Mouse (Mus musculus) layer of hippocampus, postnatal 36 days (tissue): ENCODE results near the gene Donson. TPM values are rescaled to one million over a fixed set of nuclear protein-coding genes. Genes with fewer than 3 reads are reported as not detected.
"Not testable (repeated sequence)": the region's sequence is repeated elsewhere in the genome, so short reads cannot be mapped to it uniquely, and the experiment has no call there.

Experiments used
- DNase-seq, 2 experiments: peaks; one replicate each; pipeline ENCODE4 v3.0.0; 2022
- total RNA-seq, 2 experiments: library from RNA; stranded (reverse); gene quantifications; 2 replicates each; pipeline ENCODE4 v1.2.3; 2021

Donson gene
- total RNA-seq, 2 experiments from 2014 or later: 22.2 to 27.2 TPM

GRCm38 (mm10) chr16:91688023-91688618, 449 bp downstream of the Donson start:
- DNase-seq: no peak

DNA sequence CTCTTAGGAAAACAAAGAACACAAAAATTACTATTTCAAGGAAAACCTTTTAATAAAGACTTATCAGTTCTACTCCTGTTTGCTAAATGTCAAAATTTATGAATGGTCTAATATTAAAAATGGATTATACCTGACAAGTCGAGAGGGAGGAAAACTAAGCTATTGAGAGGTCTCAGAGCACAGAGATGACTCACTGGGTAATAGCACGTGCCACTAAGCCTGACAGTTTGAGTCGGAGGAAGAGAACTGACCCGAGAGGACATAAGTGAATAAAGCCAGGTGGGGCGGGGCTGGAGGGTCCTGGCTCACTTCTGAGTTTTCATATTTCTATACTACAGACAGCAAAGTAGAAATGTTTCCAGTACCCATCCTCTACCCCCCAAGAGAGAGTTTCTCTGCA, 2.2 kb downstream of the Donson start:
- DNase-seq: no peak

DNA sequence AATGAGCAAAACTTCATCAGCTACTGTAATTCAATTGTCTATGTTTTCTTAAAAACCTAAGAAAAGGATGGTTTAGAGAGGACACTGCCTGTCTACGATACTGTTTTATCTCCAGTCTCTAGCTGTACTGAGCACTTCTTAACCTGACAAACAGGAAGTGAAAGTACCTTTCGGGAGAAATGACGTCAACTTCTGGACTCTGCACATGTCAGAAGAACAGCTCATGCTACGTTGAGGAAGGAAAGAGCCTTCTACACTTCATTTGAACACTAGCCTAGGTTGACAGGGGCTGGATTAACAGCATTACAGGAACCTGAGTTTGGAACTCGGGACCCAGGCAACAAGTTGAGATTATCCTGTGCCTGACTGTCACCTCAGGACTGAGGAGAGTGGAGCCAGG, 3.0 kb downstream of the Donson start:
- DNase-seq: no peak

- no peak for DNase-seq
Observed at GRCm38 (mm10) chr16:91680656-91681055, 7.9 kb downstream of the Donson start.

GRCm38 (mm10) chr16:91678147-91678911, 10.2 kb downstream of the Donson start:
- DNase-seq: no peak

- no peak for DNase-seq
Observed at GRCm38 (mm10) chr16:91674500-91674899, 14.1 kb downstream of the Donson start.

DNA sequence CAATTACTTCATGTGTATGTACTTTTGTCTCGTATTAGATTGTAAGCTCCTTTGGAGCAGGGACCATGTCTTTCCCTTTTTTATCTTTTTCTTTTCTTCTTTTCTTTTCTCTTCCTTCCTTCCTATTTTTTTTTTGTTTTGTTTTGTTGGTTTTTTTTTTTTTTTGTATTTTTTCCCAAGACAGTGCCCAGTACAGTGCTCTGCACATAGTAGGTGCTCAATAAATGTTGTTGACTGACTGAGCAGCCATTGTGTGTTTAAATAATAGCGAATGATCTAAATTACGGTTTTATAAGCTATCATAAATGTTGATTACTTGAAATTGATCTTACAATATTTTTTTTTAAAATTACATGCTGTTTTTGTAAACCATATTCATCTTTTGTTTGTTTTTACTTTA, 24.8 kb downstream of the Donson start:
- DNase-seq: no peak

DNA sequence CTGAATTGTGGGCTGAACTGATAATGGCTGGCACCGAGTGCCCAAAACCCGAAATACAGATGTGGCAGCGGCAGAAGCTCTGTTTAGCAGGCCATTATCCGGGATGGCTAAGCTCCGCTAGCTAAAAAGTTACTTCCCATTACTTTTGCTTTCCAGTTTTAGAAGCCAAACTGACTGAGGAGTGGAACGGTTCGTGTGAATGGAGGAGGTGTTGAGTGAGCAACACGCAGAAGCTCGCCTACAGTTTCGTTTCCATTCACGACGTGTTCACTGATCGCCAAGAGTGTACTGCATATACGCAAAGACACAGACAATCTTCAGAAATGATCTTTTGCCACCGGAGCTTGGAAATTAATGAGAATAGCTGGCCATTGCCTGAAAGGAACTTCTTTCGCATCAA, 26.2 kb downstream of the Donson start:
- no peak for DNase-seq

DNA sequence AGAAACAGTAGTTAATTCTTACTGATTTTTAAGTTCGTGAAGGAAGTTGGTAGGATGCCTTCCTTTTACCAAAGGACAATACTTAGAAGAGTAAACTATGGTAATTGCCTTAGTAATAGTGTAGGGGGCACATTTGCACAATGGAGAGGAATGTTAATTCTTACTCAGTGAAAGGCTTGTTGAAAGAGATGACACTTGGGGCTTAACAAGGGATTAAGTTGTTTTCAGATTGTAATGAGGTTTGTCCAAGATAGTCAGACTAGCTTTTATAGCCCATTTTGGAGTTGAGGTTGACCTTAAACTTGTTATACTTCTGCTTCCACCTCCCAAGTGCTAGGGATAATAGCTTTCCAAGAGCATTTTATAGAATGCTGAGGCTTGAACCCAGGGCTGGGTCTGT, 27.2 kb downstream of the Donson start:
- no peak for DNase-seq

DNA sequence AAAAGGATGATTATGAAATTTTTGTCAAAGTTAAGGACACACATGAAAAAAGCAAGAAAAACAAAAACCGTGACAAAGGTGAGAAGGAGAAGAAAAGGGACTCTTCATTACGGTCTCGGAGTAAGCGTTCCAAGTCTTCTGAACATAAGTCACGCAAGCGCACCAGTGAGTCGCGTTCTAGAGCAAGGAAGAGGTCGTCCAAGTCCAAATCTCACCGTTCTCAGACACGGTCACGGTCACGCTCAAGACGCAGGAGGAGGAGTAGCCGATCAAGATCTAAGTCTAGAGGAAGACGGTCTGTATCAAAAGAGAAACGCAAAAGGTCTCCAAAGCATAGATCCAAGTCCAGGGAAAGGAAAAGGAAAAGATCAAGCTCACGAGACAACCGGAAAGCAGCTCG, 28.8 kb downstream of the Donson start:
- no peak for DNase-seq

- no peak for DNase-seq
Observed at GRCm38 (mm10) chr16:91658471-91658870, 30.1 kb downstream of the Donson start.

GRCm38 (mm10) chr16:91657285-91657684, 31.3 kb downstream of the Donson start:
- no peak for DNase-seq

DNA sequence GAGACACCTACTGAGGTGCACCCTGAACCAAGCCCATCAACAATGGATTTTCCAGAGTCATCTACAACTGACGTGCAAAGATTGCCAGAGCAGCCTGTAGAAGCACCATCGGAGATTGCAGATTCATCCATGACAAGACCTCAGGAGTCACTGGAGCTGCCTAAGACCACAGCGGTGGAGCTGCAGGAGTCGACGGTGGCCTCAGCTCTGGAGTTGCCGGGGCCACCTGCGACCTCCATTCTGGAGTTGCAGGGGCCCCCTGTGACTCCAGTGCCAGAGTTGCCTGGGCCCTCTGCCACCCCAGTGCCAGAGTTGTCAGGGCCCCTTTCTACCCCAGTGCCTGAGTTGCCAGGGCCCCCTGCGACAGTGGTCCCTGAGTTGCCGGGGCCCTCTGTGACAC, 33.3 kb downstream of the Donson start:
- DNase-seq: no peak

- no peak for DNase-seq
Observed at GRCm38 (mm10) chr16:91652191-91652590, 36.4 kb downstream of the Donson start.

DNA sequence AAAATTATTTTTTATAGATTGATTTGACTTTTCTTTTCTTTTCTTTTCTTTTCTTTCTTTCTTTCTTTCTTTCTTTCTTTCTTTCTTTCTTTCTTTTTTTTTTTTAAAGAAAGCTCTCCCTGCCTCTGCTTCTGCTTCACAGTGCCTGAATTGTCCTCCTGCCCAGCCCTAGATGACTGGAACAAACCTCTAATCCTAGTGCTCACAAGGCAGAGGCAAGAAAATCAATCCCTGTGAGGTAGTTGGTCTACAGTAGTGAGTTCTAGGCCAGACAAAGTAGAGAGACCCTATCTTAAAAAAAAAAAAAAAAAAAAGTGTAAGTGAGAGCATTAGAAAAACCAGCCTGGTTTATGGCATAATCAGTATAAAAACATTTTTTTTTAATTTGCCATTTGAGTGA, 38.8 kb downstream of the Donson start:
- DNase-seq: no peak

DNA sequence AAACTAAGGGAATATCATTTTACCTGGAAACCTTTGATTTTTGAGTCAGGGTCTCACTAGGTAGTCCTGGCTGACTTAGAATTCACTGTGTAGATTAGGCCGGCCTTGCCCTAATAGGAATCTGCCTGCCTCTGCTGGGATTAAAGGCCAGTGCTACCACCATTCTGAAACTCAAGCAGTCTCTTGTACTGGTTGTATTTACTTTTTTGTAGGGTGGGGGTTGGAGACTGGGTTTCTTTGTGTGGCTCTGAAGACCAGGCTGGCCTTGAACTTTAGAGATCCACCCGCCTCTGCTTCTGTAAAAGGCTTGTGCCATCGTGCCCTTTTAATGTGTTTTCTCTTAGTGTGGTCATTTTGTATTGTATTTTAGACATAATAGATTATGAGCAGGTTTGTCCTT, 39.3 kb downstream of the Donson start:
- no peak for DNase-seq

- peak; percentile 72 to 76 for DNase-seq
Observed at GRCm38 (mm10) chr16:91648220-91648550, 40.4 kb downstream of the Donson start.

DNA sequence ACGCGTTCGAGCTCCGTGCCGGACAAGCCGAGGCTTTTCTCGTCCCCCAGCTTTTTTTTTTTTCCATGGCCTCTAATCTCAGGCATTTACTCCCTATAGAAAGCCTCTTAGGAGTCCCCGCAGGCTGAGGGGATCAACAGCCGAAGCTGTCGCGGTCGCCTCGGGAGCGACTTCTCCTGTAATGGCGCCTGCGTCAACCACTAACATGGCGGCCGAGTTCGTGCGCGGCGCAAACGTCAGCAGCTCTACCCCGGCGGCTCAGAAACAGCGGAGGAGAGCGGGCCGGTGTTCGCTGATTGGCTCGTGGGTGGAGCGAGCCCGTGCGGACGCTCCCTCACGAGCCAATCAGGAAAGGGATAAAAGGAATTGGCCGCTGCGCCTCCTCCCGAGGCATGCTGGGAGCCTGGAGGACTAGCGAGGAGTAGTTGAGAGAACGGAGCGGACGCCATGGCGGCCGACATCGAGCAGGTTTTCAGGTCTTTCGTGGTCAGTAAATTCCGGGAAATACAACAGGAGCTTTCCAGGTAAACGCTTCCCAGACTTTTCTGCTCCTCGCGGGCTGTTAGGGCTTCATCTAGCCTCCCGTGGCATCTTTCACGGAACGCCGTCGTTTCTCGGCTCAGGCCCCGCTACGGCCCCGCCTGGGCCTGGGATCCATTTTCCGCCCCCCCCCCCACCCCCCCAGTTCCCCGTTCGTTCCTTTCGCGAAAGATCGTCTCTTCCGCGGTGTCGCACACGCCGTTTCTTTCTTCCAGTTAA, 40.9 kb downstream of the Donson start, which contains the start of gene Son:
Gene Son (plus strand): TSS at position 46 of the 759 bp plus-strand sequence.
- peak; percentile 96 to 97 for DNase-seq

- DNase-seq: peak; percentile 93 to 94
Observed at GRCm38 (mm10) chr16:91646681-91647419, 41.7 kb downstream of the Donson start, which contains the start of gene Gart. Gene Gart, minus strand, starts transcription at chr16:91646952.

- DNase-seq: no peak
Observed at GRCm38 (mm10) chr16:91645995-91646602, 42.5 kb downstream of the Donson start.

GRCm38 (mm10) chr16:91645420-91645819, 43.1 kb downstream of the Donson start:
- DNase-seq: not testable (repeated sequence)

DNA sequence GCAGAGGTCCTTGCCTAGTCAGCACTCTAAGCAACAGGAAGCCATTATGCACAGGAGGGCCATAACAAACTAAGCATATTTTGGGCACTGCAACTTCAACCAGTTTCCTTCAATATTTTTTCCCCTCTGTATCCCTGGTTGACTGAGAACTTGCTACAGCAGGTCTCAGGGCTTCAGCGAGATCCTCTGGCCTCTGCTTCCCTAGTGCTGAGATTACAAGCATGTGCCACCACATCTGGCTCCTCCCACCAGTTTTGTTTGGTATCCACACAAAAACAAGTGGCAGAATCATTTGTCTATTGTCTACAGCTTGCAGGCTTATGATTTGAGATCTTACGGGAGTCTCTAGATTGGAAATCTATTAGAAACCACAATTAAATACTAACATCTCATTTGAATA, 43.7 kb downstream of the Donson start:
- DNase-seq: no peak
